Mouse (Mus musculus) midbrain, embryonic 14.5 days (tissue): ENCODE results near the gene Luzp4. TPM values are rescaled to one million over a fixed set of nuclear protein-coding genes. Genes with fewer than 3 reads are reported as not detected.
"Not testable (repeated sequence)": the region's sequence is repeated elsewhere in the genome, so short reads cannot be mapped to it uniquely, and the experiment has no call there.

Source experiments
- ATAC-seq: fragments of 200-750 bp; cut with Nextera tagmentation; 2 replicates; pipeline ENCODE4 v1.8.0; 2017; ENCODE audit warnings: moderate number of reproducible peaks, moderate library complexity; ENCODE audit not compliant: low FRiP score, low TSS enrichment
- DNase-seq: peaks from one replicate; pipeline ENCODE4 v3.0.0-alpha.2; 2015
- H3K27ac ChIP-seq: fragments of 300-500 bp; sonication (generic); replicated peaks from 2 replicates; pipeline ENCODE4 v1.5.1; 2014; ENCODE audit warnings: mild to moderate bottlenecking, low read depth, low read length, moderate library complexity
- H3K27me3 ChIP-seq: fragments of 300-500 bp; sonication (generic); 2 replicates; pipeline ENCODE4 v1.6.1; 2014; ENCODE audit warnings: low read length, control low read depth, mixed read lengths; ENCODE audit not compliant: control insufficient read depth, insufficient read depth
- H3K36me3 ChIP-seq: fragments of 300-500 bp; sonication (generic); 2 replicates; pipeline ENCODE4 v1.6.1; 2014; ENCODE audit warnings: low read length, control low read depth; ENCODE audit not compliant: control insufficient read depth, insufficient read depth
- H3K4me1 ChIP-seq: fragments of 300-500 bp; sonication (generic); 2 replicates; pipeline ENCODE4 v1.6.1; 2014; ENCODE audit warnings: mild to moderate bottlenecking, antibody characterized with exemption, low read length, control low read depth; ENCODE audit not compliant: control insufficient read depth, insufficient read depth
- H3K4me2 ChIP-seq: fragments of 300-500 bp; sonication (generic); 2 replicates; pipeline ENCODE4 v1.6.1; 2014; ENCODE audit warnings: mild to moderate bottlenecking, low read length, moderate library complexity
- H3K4me3 ChIP-seq: fragments of 300-500 bp; sonication (generic); replicated peaks from 2 replicates; pipeline ENCODE4 v1.5.1; 2014; ENCODE audit warnings: low read depth, low read length
- H3K9ac ChIP-seq: fragments of 300-500 bp; sonication (generic); replicated peaks from 2 replicates; pipeline ENCODE4 v1.6.1; 2014; ENCODE audit warnings: mild to moderate bottlenecking, low read length, moderate library complexity
- H3K9me3 ChIP-seq: fragments of 300-500 bp; sonication (generic); 2 replicates; pipeline ENCODE4 v1.6.1; 2016; ENCODE audit warnings: low read length, control low read depth, mixed read lengths; ENCODE audit not compliant: control insufficient read depth
- WGBS: fragments of 180-500 bp; shearing (Covaris S2); extraction: QIAGEN DNeasy Blood & Tissue Kit; methylation state at CpG from one replicate; pipeline ENCODE4 v1.1.7; 2014; 5-methylcytosine and 5-hydroxymethylcytosine counted together
- polyA plus RNA-seq: library from polyadenylated mRNA; unstranded; fragments of >200 nt; fragmentation: Nextera tagmentation; extraction: Ambion mirVana; gene quantifications from 2 replicates; pipeline ENCODE4 v1.2.1, GENCODE M21; 2014

Gene Luzp4
- not detected in 2 replicates for polyA plus RNA-seq

- not testable (repeated sequence) for DNase-seq, H3K9ac ChIP-seq, H3K9me3 ChIP-seq, H3K4me2 ChIP-seq, H3K36me3 ChIP-seq, H3K4me1 ChIP-seq, H3K27ac ChIP-seq, H3K4me3 ChIP-seq, H3K27me3 ChIP-seq, ATAC-seq
- 49% methylated on average over 2 of the region's 6 CpGs for WGBS
Measured at GRCm38 (mm10) chrX:148857340-148857739, at the start of gene Luzp4. Gene Luzp4 (plus strand): TSS chrX:148857640.

- H3K4me3 ChIP-seq, DNase-seq, H3K4me1 ChIP-seq, H3K4me2 ChIP-seq, H3K36me3 ChIP-seq, H3K27me3 ChIP-seq, ATAC-seq, H3K27ac ChIP-seq, H3K9me3 ChIP-seq, H3K9ac ChIP-seq: not testable (repeated sequence)
- 91% methylated on average over 4 of the region's 4 CpGs for WGBS
Measured at GRCm38 (mm10) chrX:148841801-148842200, 15.6 kb upstream of the Luzp4 start.

Other genes starting within 250 kb of the Luzp4 start
- gene Gm8334, start 242.5 kb upstream of the Luzp4 start, polyA plus RNA-seq = not detected in 2 replicates
- not detected in 2 replicates for gene Gm15127, start 194.0 kb upstream of the Luzp4 start, polyA plus RNA-seq
- not detected in 2 replicates for gene Ott, start 216.6 kb downstream of the Luzp4 start, polyA plus RNA-seq